In genomic region chr3:75910257-75910656, GRCm38 (mm10) we compare ENCODE assay signal across 8 mouse cellular contexts. TPM values are rescaled to one million over a fixed set of nuclear protein-coding genes. Genes with fewer than 3 reads are reported as not detected.
DNase-seq lines count a peak whose midpoint lies in the region; ATAC-seq and TF ChIP-seq lines count a peak whose summit lies in the region.

No protein-coding gene starts in this region.

- no peak overlapping the region for H3K9ac ChIP-seq in hindbrain, postnatal 0 days (replicated peaks; ENCODE audit: low read length)
- no peak overlapping the region for H3K9ac ChIP-seq in liver, postnatal 0 days (replicated peaks)

- TF ChIP-seq CTCF in hindbrain, postnatal 0 days (IDR thresholded peaks at IDR 0.05; ENCODE audit: low read depth), result peak; percentile 87
- TF ChIP-seq CTCF in liver, postnatal 0 days (IDR thresholded peaks at IDR 0.05; ENCODE audit: low read depth), result peak; percentile 88

- 11% methylated on average over 4 of the region's 4 CpGs for WGBS in hindbrain, postnatal 0 days
- WGBS in liver, postnatal 0 days (ENCODE audit: insufficient replicate concordance), result 18% methylated on average over 4 of the region's 4 CpGs

- H3K27me3 ChIP-seq in hindbrain, postnatal 0 days (ENCODE audit: insufficient read depth, low read length), result no peaks in the 10 kb centered on the region
- no peaks in the 10 kb centered on the region for H3K27me3 ChIP-seq in liver, postnatal 0 days (ENCODE audit: insufficient read depth, low read length)

- no peaks in the 10 kb centered on the region for H3K36me3 ChIP-seq in hindbrain, postnatal 0 days (ENCODE audit: insufficient read depth, low read length)
- peaks cover 24% of the 10 kb centered on the region for H3K36me3 ChIP-seq in liver, postnatal 0 days (replicated peaks; ENCODE audit: insufficient read depth, low read length)

- DNase-seq in layer of hippocampus, adult 11-12 months (ENCODE audit: low spot score), result peak; percentile 29
- DNase-seq in layer of hippocampus, postnatal 25 days (ENCODE audit: extremely low spot score in 1 of 2, low spot score in 1 of 2), result no peak
- peak; percentile 85 for DNase-seq in Muller cell, postnatal 12 days (ENCODE audit: inconsistent ontology term)
- peak; percentile 75 for DNase-seq in embryo, embryonic 10.5 days (ENCODE audit: low spot score)
- peak; percentile 85 for DNase-seq in hindbrain, postnatal 0 days (ENCODE audit: low spot score)
- no peak for DNase-seq in liver, postnatal 0 days
- peak; percentile 28 for DNase-seq in skeletal muscle tissue, adult 2 months (ENCODE audit: low read depth, low spot score)
- no peak for DNase-seq in spleen, postnatal 14 days (ENCODE audit: low spot score in 2 of 2)

- peak; percentile 70 for ATAC-seq in hindbrain, postnatal 0 days
- peak; percentile 56 for ATAC-seq in liver, postnatal 0 days

- H3K9me3 ChIP-seq in hindbrain, postnatal 0 days (ENCODE audit: low read length), result no peaks in the 10 kb centered on the region
- H3K9me3 ChIP-seq in liver, postnatal 0 days (ENCODE audit: low read length), result no peaks in the 10 kb centered on the region

- TF ChIP-seq EP300 in liver, postnatal 0 days (IDR thresholded peaks at IDR 0.05; ENCODE audit: low read depth), result no peak

- H3K4me3 ChIP-seq in hindbrain, postnatal 0 days (ENCODE audit: low read length), result no peak overlapping the region
- H3K4me3 ChIP-seq in liver, postnatal 0 days (ENCODE audit: low read depth, low read length), result no peak overlapping the region

- no peak overlapping the region for H3K4me2 ChIP-seq in hindbrain, postnatal 0 days (ENCODE audit: low read depth, low read length)
- no peak overlapping the region for H3K4me2 ChIP-seq in liver, postnatal 0 days (ENCODE audit: low read depth, low read length)

- H3K27ac ChIP-seq in hindbrain, postnatal 0 days, result no peak overlapping the region
- H3K27ac ChIP-seq in liver, postnatal 0 days (ENCODE audit: low read depth), result no peak overlapping the region

- H3K4me1 ChIP-seq in hindbrain, postnatal 0 days (ENCODE audit: insufficient read depth, low read length), result no peaks in the 10 kb centered on the region
- peaks cover 4% of the 10 kb centered on the region; the same call in 1 of the 2 replicates for H3K4me1 ChIP-seq in liver, postnatal 0 days (ENCODE audit: insufficient read depth)

RNA-seq across cellular contexts. Expression of gene Golim4, which starts 46.5 kb away (rescaled TPM):
- 10 to 100 TPM; 20.9 to 21.9 TPM for total RNA-seq in layer of hippocampus, postnatal 25 days (2021)
- 15.1 and 22.5 TPM in 2 replicates for total RNA-seq in hindbrain, postnatal 0 days (2014; rRNA removed)
- polyA plus RNA-seq in hindbrain, postnatal 0 days (2015; fragmentation: Nextera tagmentation; extraction: Ambion mirVana), result 21.6 and 23.3 TPM in 2 replicates
- 24.7 and 29.1 TPM in 2 replicates for polyA plus RNA-seq in liver, postnatal 0 days (2015; fragmentation: Nextera tagmentation; extraction: Ambion mirVana)

Comparison
In these comparisons a context has a peak if more than half of its experiments do, and no peak if none do; other contexts are left out.
1. DNase-seq: peak in layer of hippocampus, adult 11-12 months (single experiment), Muller cell, postnatal 12 days (single experiment), embryo, embryonic 10.5 days (single experiment), hindbrain, postnatal 0 days (single experiment) and skeletal muscle tissue, adult 2 months (single experiment); none in layer of hippocampus, postnatal 25 days (0 of 2), liver, postnatal 0 days (single experiment) and spleen, postnatal 14 days (0 of 2).